Mouse (Mus musculus) midbrain, embryonic 11.5 days (tissue): ENCODE data around the gene Map4k4. TPM values are rescaled to one million over a fixed set of nuclear protein-coding genes. Genes with fewer than 3 reads are reported as not detected.

Experiments
- ATAC-seq: fragments of 200-750 bp; cut with Nextera tagmentation; 2 replicates; pipeline ENCODE4 v1.8.0; 2017; ENCODE audit warnings: moderate TSS enrichment, moderate library complexity; ENCODE audit not compliant: low FRiP score
- DNase-seq: peaks from one replicate; pipeline ENCODE4 v3.0.0; 2015; ENCODE audit warnings: low spot score; ENCODE audit errors: missing footprints
- H3K27ac ChIP-seq: fragments of 300-500 bp; sonication (generic); 2 replicates; pipeline ENCODE4 v1.5.1; 2014; ENCODE audit warnings: low read depth, low read length
- H3K27me3 ChIP-seq: fragments of 300-500 bp; sonication (generic); 2 replicates; pipeline ENCODE4 v1.6.1; 2014; ENCODE audit warnings: mild to moderate bottlenecking, low read length, moderate library complexity, mixed read lengths; ENCODE audit not compliant: control insufficient read depth, insufficient read depth
- H3K36me3 ChIP-seq: fragments of 300-500 bp; sonication (generic); 2 replicates; pipeline ENCODE4 v1.6.1; 2014; ENCODE audit warnings: mild to moderate bottlenecking, low read length, moderate library complexity, mixed read lengths; ENCODE audit not compliant: control insufficient read depth, insufficient read depth
- H3K4me1 ChIP-seq: fragments of 300-500 bp; sonication (generic); 2 replicates; pipeline ENCODE4 v1.6.1; 2014; ENCODE audit warnings: low read length; ENCODE audit not compliant: control insufficient read depth, insufficient read depth
- H3K4me2 ChIP-seq: fragments of 300-500 bp; sonication (generic); 2 replicates; pipeline ENCODE4 v1.6.1; 2014; ENCODE audit warnings: mild to moderate bottlenecking, moderate library complexity
- H3K4me3 ChIP-seq: fragments of 300-500 bp; sonication (generic); 2 replicates; pipeline ENCODE4 v1.5.1; 2014; ENCODE audit warnings: low read depth, low read length
- H3K9ac ChIP-seq: fragments of 300-500 bp; sonication (generic); 2 replicates; pipeline ENCODE4 v1.6.1; 2014; ENCODE audit warnings: low read length
- H3K9me3 ChIP-seq: fragments of 300-500 bp; sonication (generic); 2 replicates; pipeline ENCODE4 v1.6.1; 2016; ENCODE audit warnings: low read length; ENCODE audit not compliant: control insufficient read depth
- WGBS: fragments of 180-500 bp; shearing (Covaris S2); extraction: QIAGEN DNeasy Blood & Tissue Kit; methylation state at CpG from one replicate; pipeline ENCODE4 v1.1.7; 2014; 5-methylcytosine and 5-hydroxymethylcytosine counted together
- polyA plus RNA-seq: library from polyadenylated mRNA; unstranded; fragments of >200 nt; fragmentation: Nextera tagmentation; extraction: Ambion mirVana; gene quantifications from 2 replicates; pipeline ENCODE4 v1.2.1, GENCODE M21; 2014

Gene Map4k4
- polyA plus RNA-seq, 1 experiment from 2014 or later, result 33.7 TPM

- Histone ChIP-seq H3K4me3 (no peak overlapping the region), H3K36me3 (peaks cover 21% of the 10 kb centered on the region), H3K9me3 (no peaks in the 10 kb centered on the region), H3K4me2 (no peak overlapping the region), H3K27ac (no peak overlapping the region), H3K9ac (no peak overlapping the region), H3K4me1 (no peaks in the 10 kb centered on the region), H3K27me3 (no peaks in the 10 kb centered on the region)
- WGBS, result 91% methylated on average over 12 of the region's 12 CpGs
- ATAC-seq, result no peak
- DNase-seq, result no peak
Observed at GRCm38 (mm10) chr1:39988841-39989240, 88.1 kb downstream of the Map4k4 start.

GRCm38 (mm10) chr1:39990041-39990440 is 89.3 kb downstream of the Map4k4 start:
- Histone ChIP-seq H3K36me3 (peaks cover 23% of the 10 kb centered on the region), H3K27ac (no peak overlapping the region), H3K4me1 (no peaks in the 10 kb centered on the region), H3K4me2 (no peak overlapping the region), H3K27me3 (no peaks in the 10 kb centered on the region), H3K4me3 (no peak overlapping the region), H3K9me3 (no peaks in the 10 kb centered on the region), H3K9ac (no peak overlapping the region)
- DNase-seq (no peak), ATAC-seq (no peak)
- 93% methylated on average over 9 of the region's 9 CpGs for WGBS

- no peak overlapping the region for H3K27ac ChIP-seq
- no peaks in the 10 kb centered on the region for H3K4me1 ChIP-seq
- H3K4me3 ChIP-seq, result no peak overlapping the region
- H3K27me3 ChIP-seq, result no peaks in the 10 kb centered on the region
- no peak for DNase-seq
- ATAC-seq, result no peak
- H3K4me2 ChIP-seq, result no peak overlapping the region
- peaks cover 24% of the 10 kb centered on the region for H3K36me3 ChIP-seq
- no peaks in the 10 kb centered on the region for H3K9me3 ChIP-seq
- H3K9ac ChIP-seq, result no peak overlapping the region
- WGBS, result 90% methylated on average over 7 of the region's 7 CpGs
Observed at GRCm38 (mm10) chr1:39993921-39994320, 93.2 kb downstream of the Map4k4 start.

- no peaks in the 10 kb centered on the region for H3K27me3 ChIP-seq
- DNase-seq (no peak), ATAC-seq (no peak)
- H3K27ac ChIP-seq, result no peak overlapping the region
- H3K36me3 ChIP-seq, result peaks cover 12% of the 10 kb centered on the region
- no peak overlapping the region for H3K4me2 ChIP-seq
- no peaks in the 10 kb centered on the region for H3K4me1 ChIP-seq
- 91% methylated on average over 2 of the region's 2 CpGs for WGBS
- no peak overlapping the region for H3K9ac ChIP-seq
- no peak overlapping the region for H3K4me3 ChIP-seq
- H3K9me3 ChIP-seq, result no peaks in the 10 kb centered on the region
Observed at GRCm38 (mm10) chr1:39995593-39995992, 94.9 kb downstream of the Map4k4 start.

GRCm38 (mm10) chr1:40000476-40000875 is 99.8 kb downstream of the Map4k4 start:
- WGBS, result 86% methylated on average over 16 of the region's 16 CpGs

GRCm38 (mm10) chr1:40000899-40001298 is 100.2 kb downstream of the Map4k4 start:
- ATAC-seq (no peak), DNase-seq (no peak)
- H3K27me3 ChIP-seq, result no peaks in the 10 kb centered on the region
- 66% methylated on average over 5 of the region's 5 CpGs for WGBS
- H3K27ac ChIP-seq, result no peak overlapping the region
- no peak overlapping the region for H3K4me2 ChIP-seq
- H3K9me3 ChIP-seq, result no peaks in the 10 kb centered on the region
- peaks cover 31% of the 10 kb centered on the region for H3K36me3 ChIP-seq
- H3K4me1 ChIP-seq, result no peaks in the 10 kb centered on the region
- H3K9ac ChIP-seq, result no peak overlapping the region
- H3K4me3 ChIP-seq, result no peak overlapping the region

More at GRCm38 (mm10) chr1:40000476-40000875, 99.8 kb downstream of the Map4k4 start:
- Histone ChIP-seq H3K9me3 (no peaks in the 10 kb centered on the region), H3K27ac (no peak overlapping the region), H3K36me3 (peaks cover 27% of the 10 kb centered on the region), H3K4me3 (no peak overlapping the region), H3K4me1 (no peaks in the 10 kb centered on the region), H3K4me2 (no peak overlapping the region), H3K27me3 (no peaks in the 10 kb centered on the region), H3K9ac (no peak overlapping the region)
- DNase-seq, result no peak
- ATAC-seq, result no peak

- Histone ChIP-seq H3K4me3 (no peak overlapping the region), H3K27me3 (no peaks in the 10 kb centered on the region), H3K9ac (no peak overlapping the region), H3K4me2 (no peak overlapping the region), H3K36me3 (peaks cover 34% of the 10 kb centered on the region), H3K27ac (no peak overlapping the region), H3K9me3 (no peaks in the 10 kb centered on the region), H3K4me1 (no peaks in the 10 kb centered on the region)
- no peak for ATAC-seq
- WGBS, result 85% methylated on average over 4 of the region's 4 CpGs
- no peak for DNase-seq
Observed at GRCm38 (mm10) chr1:40002129-40002727, 101.5 kb downstream of the Map4k4 start.

GRCm38 (mm10) chr1:40006043-40006651 is 105.4 kb downstream of the Map4k4 start:
- Histone ChIP-seq H3K4me2 (no peak overlapping the region), H3K9me3 (no peaks in the 10 kb centered on the region), H3K27ac (no peak overlapping the region), H3K27me3 (no peaks in the 10 kb centered on the region), H3K9ac (no peak overlapping the region), H3K4me3 (no peak overlapping the region), H3K36me3 (peaks cover 50% of the 10 kb centered on the region), H3K4me1 (no peaks in the 10 kb centered on the region)
- WGBS, result 97% methylated on average over 4 of the region's 4 CpGs
- DNase-seq (no peak), ATAC-seq (no peak)

- 89% methylated on average over 17 of the region's 17 CpGs for WGBS
- Histone ChIP-seq H3K9ac (no peak overlapping the region), H3K4me2 (no peak overlapping the region), H3K4me1 (no peaks in the 10 kb centered on the region), H3K36me3 (peaks cover 56% of the 10 kb centered on the region), H3K27me3 (no peaks in the 10 kb centered on the region), H3K9me3 (no peaks in the 10 kb centered on the region), H3K4me3 (no peak overlapping the region), H3K27ac (no peak overlapping the region)
- DNase-seq, result no peak
- no peak for ATAC-seq
Observed at GRCm38 (mm10) chr1:40007962-40008471, 107.3 kb downstream of the Map4k4 start.
